Mouse (Mus musculus): ENCODE measurements around the gene Dlg5. TPM values are rescaled to one million over a fixed set of nuclear protein-coding genes. Genes with fewer than 3 reads are reported as not detected.

Dlg5 gene
- 0.83 TPM in 1 of 4 replicates, not detected in the others for total RNA-seq (2023)

DNA sequence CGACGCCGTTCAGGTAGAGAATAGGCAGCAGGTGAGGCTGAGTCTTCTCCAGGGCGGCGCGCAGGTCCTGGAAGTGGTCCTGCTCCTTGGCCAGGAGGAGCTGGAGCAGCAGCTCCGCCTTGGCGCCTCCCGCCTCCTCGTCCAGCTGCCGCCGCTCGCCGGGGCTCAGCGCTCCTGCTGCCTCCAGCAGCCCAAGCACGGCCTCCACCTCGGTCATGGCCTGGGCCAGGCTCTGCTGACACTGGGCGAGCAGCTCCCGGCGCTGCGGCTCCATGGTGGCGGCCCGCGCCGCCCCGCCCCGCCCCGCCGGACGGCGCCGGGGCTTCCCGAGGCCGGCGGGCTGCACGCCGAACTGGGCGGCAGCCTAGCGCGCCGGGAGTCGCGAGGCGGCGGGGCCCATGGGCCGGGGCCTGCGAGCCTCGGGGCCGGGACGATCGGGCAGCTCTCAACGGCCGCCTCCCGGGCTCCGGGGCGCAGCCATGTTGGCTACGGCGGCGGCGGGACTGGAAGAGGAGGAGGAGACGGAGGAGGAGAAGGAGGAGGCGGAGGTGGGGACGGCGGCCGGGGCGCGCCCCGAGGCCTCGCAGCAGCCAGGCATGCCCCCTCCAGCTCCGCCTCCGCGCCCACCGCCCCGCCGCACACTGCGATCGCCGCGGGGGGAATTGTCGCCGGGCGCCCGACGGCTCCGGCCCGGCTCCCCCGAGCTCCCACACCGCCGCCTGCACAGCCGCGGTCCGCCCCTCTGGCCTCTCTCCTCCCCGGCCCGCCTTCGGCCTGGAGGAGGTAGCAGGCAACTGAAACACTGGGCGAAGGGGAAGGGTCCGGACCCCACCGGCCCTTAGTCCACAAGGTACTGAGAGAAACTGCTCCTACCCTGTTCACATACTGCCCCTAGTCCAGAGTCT is at the start of gene Dlg5:
TSS of gene Dlg5 (minus strand) at position 744 of the 905 bp plus-strand sequence.

DNA sequence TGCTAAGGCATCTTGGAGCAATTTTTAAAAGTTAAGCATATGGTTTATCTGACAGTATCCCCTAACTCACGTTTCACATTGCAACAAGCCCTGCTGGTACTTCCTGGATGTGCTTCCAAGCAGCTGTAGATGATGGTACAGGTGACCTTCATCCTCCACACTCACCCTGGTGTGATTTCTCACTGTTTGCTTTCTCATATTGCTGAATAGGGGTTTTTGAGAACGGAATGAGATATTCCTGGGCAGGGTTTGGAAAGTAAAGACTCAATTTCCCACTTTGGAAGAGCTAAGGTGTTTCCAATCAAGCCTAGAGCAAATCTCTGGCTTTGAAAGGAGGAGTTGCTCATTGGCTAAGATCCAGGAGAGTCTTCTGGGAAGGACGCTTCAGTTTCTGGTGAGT is 47.2 kb upstream of the Dlg5 start, which contains the start of gene E330034G19Rik:
TSS of gene E330034G19Rik (plus strand) at position 301 of the 400 bp plus-strand sequence.

Other genes starting within 250 kb of the Dlg5 start
- not detected in 4 replicates for gene Kcnma1, start 231.4 kb downstream of the Dlg5 start, total RNA-seq (2023)
- gene E330034G19Rik, start 47.3 kb upstream of the Dlg5 start, total RNA-seq (2023), result not detected in 4 replicates
- 43.7 to 48.3 TPM (median 47.7 TPM) in 4 replicates for gene Polr3a, start 241.1 kb upstream of the Dlg5 start, total RNA-seq (2023)
- 3,822 to 4,298 TPM (median 4,151 TPM) in 4 replicates for gene Rps24, start 241.2 kb upstream of the Dlg5 start, total RNA-seq (2023)